Mouse (Mus musculus) brain, embryonic 14.5 days (tissue): ENCODE data around the gene Igsf8.

Experiments used
- CTCF ChIP-seq: fragments of 200-500 bp; IDR thresholded peaks from 2 replicates; pipeline ENCODE4 v1.5.1; 2012; ENCODE audit warnings: inconsistent platforms, mild to moderate bottlenecking, moderate library complexity, borderline replicate concordance; ENCODE audit not compliant: insufficient read depth, insufficient read length; ENCODE audit errors: extremely low read depth
- POLR2A ChIP-seq: fragments of 200-500 bp; IDR thresholded peaks from 2 replicates; pipeline ENCODE4 v1.6.1; 2012; ENCODE audit warnings: mild to moderate bottlenecking, inconsistent platforms, borderline replicate concordance; ENCODE audit not compliant: poor library complexity, insufficient read depth, insufficient read length, severe bottlenecking; ENCODE audit errors: extremely low read depth

DNA sequence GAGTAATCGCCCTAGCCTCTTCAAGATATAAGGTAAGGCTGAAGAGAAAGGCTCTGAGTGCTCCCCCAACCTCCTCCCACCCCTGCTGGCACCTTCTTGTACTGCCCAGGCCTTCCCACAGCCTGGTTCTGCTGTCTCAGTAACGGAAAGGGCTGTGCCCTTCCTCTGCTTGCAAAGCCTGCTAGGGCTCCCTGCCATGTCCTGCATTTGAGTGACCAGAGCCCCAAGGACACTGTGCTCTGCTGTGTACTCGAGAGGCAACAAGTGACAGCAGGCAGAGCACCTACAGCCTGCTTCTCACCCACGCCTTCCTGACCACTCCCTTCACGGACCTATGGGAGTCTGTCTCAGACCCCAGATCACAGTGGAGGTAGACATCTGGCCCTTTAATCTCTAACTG is 38.8 kb downstream of the Igsf8 start:
- TF ChIP-seq CTCF (no peak), POLR2A (no peak)
